Mouse (Mus musculus): ENCODE measurements around the gene Npr2.

Npr2 gene

DNA sequence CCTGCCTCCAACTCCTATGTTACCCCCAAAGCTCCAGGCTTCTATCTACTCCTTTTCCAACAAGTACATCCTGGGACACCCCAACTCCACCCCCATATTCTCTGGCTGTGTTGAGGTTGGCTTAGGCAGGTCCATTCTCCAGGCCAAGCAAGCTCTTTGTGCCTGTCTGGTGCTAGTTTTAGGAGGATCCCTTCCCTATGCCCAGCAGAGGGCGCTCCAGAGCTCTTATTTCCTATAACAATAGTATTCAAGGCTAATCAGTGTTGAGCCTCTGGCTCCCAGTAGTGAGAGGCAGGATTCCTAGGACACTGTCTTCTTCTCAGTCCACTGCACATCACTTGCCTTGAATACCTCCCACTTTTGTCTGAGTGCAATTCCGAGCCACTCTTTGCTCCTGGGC lies 40.3 kb downstream of the Npr2 start:
- peak; percentile 91 for DNase-seq (ENCODE audit: low spot score)

GRCm38 (mm10) chr4:43673703-43674102 lies 42.0 kb downstream of the Npr2 start:
- DNase-seq (ENCODE audit: low spot score), result no peak

GRCm38 (mm10) chr4:43674974-43675373 lies 43.2 kb downstream of the Npr2 start:
- DNase-seq (ENCODE audit: low spot score), result no peak

DNA sequence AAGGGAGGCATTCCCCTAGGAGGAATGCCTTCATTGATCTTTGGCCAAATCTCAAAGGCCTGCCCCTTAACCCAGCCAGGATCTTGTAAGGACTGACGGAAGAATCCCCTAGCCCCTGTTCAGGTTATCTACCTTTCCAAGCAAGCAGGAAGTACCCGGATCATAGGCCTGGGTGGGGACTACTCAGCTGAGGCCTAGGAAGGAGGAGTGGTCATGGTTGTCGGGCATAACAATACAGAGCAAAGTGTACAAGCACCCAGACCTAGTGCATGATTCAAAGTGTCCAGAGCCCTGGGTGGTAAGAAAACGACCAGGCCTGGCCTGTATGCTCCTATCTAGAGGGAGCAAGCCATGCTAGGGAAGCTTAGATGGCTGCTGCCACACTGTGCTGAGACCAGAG lies 43.9 kb downstream of the Npr2 start:
- DNase-seq (ENCODE audit: low spot score), result no peak

DNA sequence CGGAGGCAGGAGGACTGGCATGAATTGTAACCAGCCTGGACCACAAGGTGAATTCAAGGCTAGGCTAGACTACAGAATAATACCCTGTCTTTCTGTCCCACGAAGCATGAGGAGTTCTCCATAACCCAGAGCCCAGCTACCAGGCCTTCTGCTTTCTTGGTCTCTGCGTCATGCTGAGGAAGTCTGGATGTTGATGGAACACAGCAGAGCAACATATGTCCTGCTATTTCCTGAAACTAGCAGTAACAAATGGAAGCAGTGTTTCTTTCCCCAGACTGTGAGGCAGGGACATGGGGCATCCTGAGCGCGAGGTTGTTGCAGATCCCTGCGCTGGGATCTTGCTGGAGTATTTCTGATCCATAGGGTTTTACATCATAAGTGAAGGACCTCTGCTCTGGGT lies 46.8 kb downstream of the Npr2 start:
- no peak for DNase-seq (ENCODE audit: low spot score)

- DNase-seq (ENCODE audit: low spot score), result no peak
These were observed 47.8 kb downstream of the Npr2 start for GRCm38 (mm10) chr4:43679416-43680043.

DNA sequence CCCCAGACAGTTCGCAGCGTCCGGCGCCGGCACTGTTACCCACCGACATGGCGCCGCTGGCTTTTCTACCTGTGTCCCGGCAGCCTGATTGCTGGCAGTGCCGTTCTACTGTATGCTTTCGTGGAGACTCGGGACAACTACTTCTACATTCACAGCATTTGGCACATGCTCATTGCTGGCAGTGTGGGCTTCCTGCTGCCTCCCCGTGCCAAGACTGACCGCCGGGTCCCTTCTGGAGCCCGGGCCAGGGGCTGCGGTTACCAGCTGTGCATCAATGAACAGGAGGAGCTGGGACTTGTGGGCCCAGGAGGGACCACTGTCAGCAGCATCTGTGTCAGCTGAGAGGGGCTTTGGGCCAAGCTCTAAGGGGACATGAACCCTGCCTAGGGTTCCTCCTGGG lies 58.3 kb downstream of the Npr2 start:
- no peak for DNase-seq (ENCODE audit: low spot score)

DNA sequence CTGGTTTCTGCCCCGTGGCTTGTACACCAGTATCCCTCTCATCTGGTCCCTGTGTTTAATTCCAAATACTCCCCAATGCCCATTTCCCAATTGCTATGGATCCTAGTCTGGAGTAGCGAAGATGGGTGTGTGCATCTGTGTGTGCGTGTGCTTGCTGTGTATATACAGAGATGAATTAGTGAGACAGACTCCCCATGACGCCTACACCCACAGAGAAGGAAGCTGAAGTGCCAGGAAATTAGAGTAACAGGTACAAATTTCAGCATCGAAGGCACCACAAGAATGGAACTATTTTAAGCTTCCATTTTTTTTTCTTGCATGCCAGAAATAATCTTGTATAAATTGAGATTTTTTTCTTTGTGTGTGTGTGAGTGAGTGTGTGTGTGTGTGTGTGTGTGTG lies 59.3 kb downstream of the Npr2 start:
- DNase-seq (ENCODE audit: low spot score), result no peak

DNA sequence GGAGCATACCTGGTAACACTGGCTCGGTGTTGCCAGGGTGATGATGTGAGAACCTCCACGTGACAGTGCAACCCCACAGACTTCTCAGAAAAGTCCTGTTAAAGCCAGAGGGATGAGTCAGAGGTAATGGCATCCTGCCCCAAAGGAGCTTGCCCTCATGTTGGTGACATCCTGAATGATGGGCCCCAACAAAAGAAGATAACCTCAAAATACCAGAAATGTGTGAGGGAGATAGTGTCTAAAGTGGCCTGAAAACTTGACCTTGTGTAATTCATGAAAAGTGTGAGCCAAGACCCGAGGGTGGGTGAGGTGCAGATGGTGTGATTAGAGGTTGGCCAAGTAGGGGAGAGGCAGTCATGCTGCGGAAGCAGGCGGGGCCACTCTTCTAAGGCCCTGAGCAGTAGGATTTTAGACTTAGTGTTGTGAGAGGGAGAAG lies 62.1 kb downstream of the Npr2 start:
- DNase-seq (ENCODE audit: low spot score), result peak; percentile 45

GRCm38 (mm10) chr4:43694439-43695248 lies 62.9 kb downstream of the Npr2 start:
- DNase-seq (ENCODE audit: low spot score), result no peak

GRCm38 (mm10) chr4:43695249-43695671 lies 63.5 kb downstream of the Npr2 start:
- peak; percentile 50 for DNase-seq (ENCODE audit: low spot score)

DNA sequence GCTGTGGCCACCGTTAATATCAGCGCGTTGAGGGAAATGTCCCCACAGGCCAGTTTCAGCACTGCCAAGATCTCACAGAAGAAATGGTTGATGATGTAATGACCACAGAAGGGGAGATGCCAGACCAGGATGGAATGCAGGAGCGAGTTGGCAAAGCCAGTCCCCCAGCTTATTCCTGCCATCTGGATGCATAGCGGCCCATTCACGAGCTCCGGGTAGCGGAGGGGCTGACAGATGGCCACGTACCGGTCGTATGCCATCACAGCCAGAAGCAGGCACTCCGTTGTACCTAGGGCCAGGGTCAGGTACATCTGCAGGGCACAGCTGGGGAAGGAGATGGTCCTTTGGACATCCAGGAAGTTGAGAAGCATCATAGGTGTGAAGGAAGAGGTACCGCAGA lies 64.8 kb downstream of the Npr2 start:
- DNase-seq (ENCODE audit: low spot score), result no peak

- no peak for DNase-seq (ENCODE audit: low spot score)
These were observed 69.0 kb downstream of the Npr2 start, which contains the start of gene Olfr70 for GRCm38 (mm10) chr4:43700707-43701106. Gene Olfr70, minus strand, starts transcription at chr4:43700807.

Data from urinary bladder, postnatal 25 days (tissue).